ENCODE assay signal across 8 mouse cellular contexts in the genomic region with DNA sequence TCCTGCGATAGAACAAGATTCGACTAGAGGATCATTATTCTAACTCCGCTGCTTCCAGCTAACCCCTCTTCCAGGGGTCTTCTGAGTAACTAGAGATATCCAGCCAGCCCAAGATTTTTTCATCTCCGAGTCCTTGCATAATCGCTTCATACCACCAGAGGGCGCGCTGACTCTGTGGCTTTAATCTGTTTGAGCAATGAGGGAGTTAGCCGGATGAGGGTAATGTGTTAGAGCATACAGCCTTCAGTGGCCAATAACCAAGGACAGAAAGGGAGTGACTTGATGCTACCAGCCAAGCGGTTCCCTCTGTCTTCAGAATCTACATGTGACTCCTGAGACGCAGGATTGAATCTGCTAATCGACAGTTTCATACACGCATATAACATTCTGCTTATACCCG. TPM values are rescaled to one million over a fixed set of nuclear protein-coding genes. Genes with fewer than 3 reads are reported as not detected.
DNase-seq lines count a peak whose midpoint lies in the region; ATAC-seq and TF ChIP-seq lines count a peak whose summit lies in the region.

No protein-coding gene starts in this region.

- no peaks in the 10 kb centered on the region for H3K9me3 ChIP-seq in limb, embryonic 14.5 days (ENCODE audit: control insufficient read depth, low read length)

- H3K27me3 ChIP-seq in limb, embryonic 14.5 days (ENCODE audit: control insufficient read depth, insufficient read depth, low read length) = peaks cover 20% of the 10 kb centered on the region
- no peaks in the 10 kb centered on the region; the same call in 1 of the 2 replicates for H3K27me3 ChIP-seq in splenic B cell, adult 2 months (ENCODE audit: control insufficient read depth, insufficient read depth, low read length, poor library complexity, severe bottlenecking)

- no peak for TF ChIP-seq POLR2A in limb, embryonic 14.5 days (IDR thresholded peaks at IDR 0.05; ENCODE audit: borderline replicate concordance, extremely low read depth, insufficient read depth, insufficient read length)

- H3K4me1 ChIP-seq in limb, embryonic 14.5 days (ENCODE audit: control insufficient read depth, insufficient read depth, low read length) = peaks cover 14% of the 10 kb centered on the region

- no peaks in the 10 kb centered on the region for H3K36me3 ChIP-seq in limb, embryonic 14.5 days (ENCODE audit: control insufficient read depth, insufficient read depth, low read length)
- no peaks in the 10 kb centered on the region for H3K36me3 ChIP-seq in splenic B cell, adult 2 months (ENCODE audit: control insufficient read depth, insufficient read depth, low read length, poor library complexity, severe bottlenecking)

- H3K4me3 ChIP-seq in limb, embryonic 14.5 days (replicated peaks; ENCODE audit: low read length) = no peak overlapping the region

- no peak overlapping the region for H3K4me2 ChIP-seq in limb, embryonic 14.5 days (replicated peaks; ENCODE audit: low read depth, low read length, severe bottlenecking)

- ATAC-seq in limb, embryonic 14.5 days (ENCODE audit: low FRiP score, low read depth) = no peak

- no peak overlapping the region for H3K9ac ChIP-seq in limb, embryonic 14.5 days (ENCODE audit: low read depth, low read length, severe bottlenecking)

- DNase-seq in 3T3-L1 (ENCODE audit: low read depth, low spot score) = peak; percentile 92
- peak; percentile 86 for DNase-seq in adrenal gland, adult 2 months
- DNase-seq in embryo, embryonic 10.5 days (ENCODE audit: low spot score) = peak; percentile 95
- peak; percentile 63 for DNase-seq in gastrocnemius, postnatal 25 days
- DNase-seq in kidney, adult 9 months = peak; percentile 89
- DNase-seq in limb, embryonic 14.5 days (ENCODE audit: low spot score) = peak; percentile 85
- DNase-seq in natural killer cell, adult 2 months (ENCODE audit: low spot score in 2 of 2) = peak; percentile 82 to 84
- DNase-seq in splenic B cell, adult 2 months (ENCODE audit: low read depth, low spot score) = peak; percentile 91

- no peak overlapping the region for H3K27ac ChIP-seq in limb, embryonic 14.5 days (replicated peaks; ENCODE audit: low read depth, low read length)

- 16% methylated on average over 13 of the region's 13 CpGs for WGBS in limb, embryonic 14.5 days

RNA-seq across cellular contexts. Expression of gene Esrp2, which starts 4.0 kb away (rescaled TPM):
- total RNA-seq in adrenal gland, adult 2 months (2021) = 1 to 10 TPM; 1.7 to 3.7 TPM
- polyA plus RNA-seq in adrenal gland, adult 2 months (2012; rRNA removed) = 2.0 and 5.5 TPM in 2 replicates
- under 1 TPM in 1 of 2 experiments, not detected in 1; 0.46 TPM for total RNA-seq in gastrocnemius, postnatal 25 days (2021)
- 29.5 and 34.3 TPM in 2 replicates for polyA plus RNA-seq in limb, embryonic 14.5 days (2012; rRNA removed)
- polyA plus RNA-seq in limb, embryonic 14.5 days (2014; fragmentation: Nextera tagmentation; extraction: Ambion mirVana) = 38.8 and 38.9 TPM in 2 replicates

RNA-seq across cellular contexts. Expression of gene Pla2g15, which starts 9.4 kb away (rescaled TPM):
- 10 to 100 TPM; 21.9 to 38.8 TPM for total RNA-seq in adrenal gland, adult 2 months (2021)
- 21.9 and 22.1 TPM in 2 replicates for polyA plus RNA-seq in adrenal gland, adult 2 months (2012; rRNA removed)
- total RNA-seq in gastrocnemius, postnatal 25 days (2021) = 1 to 10 TPM; 2.9 to 3.8 TPM
- 13.7 and 15.0 TPM in 2 replicates for polyA plus RNA-seq in limb, embryonic 14.5 days (2012; rRNA removed)
- 6.3 and 7.8 TPM in 2 replicates for polyA plus RNA-seq in limb, embryonic 14.5 days (2014; fragmentation: Nextera tagmentation; extraction: Ambion mirVana)

RNA-seq across cellular contexts. Expression of gene Slc7a6, which starts 27.9 kb away (rescaled TPM):
- total RNA-seq in adrenal gland, adult 2 months (2021) = 10 to 100 TPM; 27.2 to 34.0 TPM
- 17.3 and 26.5 TPM in 2 replicates for polyA plus RNA-seq in adrenal gland, adult 2 months (2012; rRNA removed)
- total RNA-seq in gastrocnemius, postnatal 25 days (2021) = 1 to 10 TPM; 7.9 to 8.6 TPM
- 42.1 and 57.6 TPM in 2 replicates for polyA plus RNA-seq in limb, embryonic 14.5 days (2012; rRNA removed)
- polyA plus RNA-seq in limb, embryonic 14.5 days (2014; fragmentation: Nextera tagmentation; extraction: Ambion mirVana) = 55.7 and 73.1 TPM in 2 replicates

Comparison
In these comparisons a context has a peak if more than half of its experiments do, and no peak if none do; other contexts are left out.
1. RNA of gene Pla2g15, which starts 9.4 kb away (total RNA-seq): 21.9 to 38.8 TPM in adrenal gland, adult 2 months; 2.9 to 3.8 TPM in gastrocnemius, postnatal 25 days; every median in the first group is over 4 times any median in the second.
2. Peak in every context shown above with its lines, with median percentiles within 50 percentile points of each other: DNase-seq.